Mouse (Mus musculus) 3T3-L1 (cell line): ENCODE measurements around the gene Kcnn4.
A peak's percentile ranks its signal among the peaks of the same experiment; 100 is the strongest.

ENCODE experiments used
- DNase-seq: peaks from one replicate; pipeline ENCODE4 v3.0.0-alpha.2; 2015; ENCODE audit warnings: low read depth, low spot score

Kcnn4 gene

DNA sequence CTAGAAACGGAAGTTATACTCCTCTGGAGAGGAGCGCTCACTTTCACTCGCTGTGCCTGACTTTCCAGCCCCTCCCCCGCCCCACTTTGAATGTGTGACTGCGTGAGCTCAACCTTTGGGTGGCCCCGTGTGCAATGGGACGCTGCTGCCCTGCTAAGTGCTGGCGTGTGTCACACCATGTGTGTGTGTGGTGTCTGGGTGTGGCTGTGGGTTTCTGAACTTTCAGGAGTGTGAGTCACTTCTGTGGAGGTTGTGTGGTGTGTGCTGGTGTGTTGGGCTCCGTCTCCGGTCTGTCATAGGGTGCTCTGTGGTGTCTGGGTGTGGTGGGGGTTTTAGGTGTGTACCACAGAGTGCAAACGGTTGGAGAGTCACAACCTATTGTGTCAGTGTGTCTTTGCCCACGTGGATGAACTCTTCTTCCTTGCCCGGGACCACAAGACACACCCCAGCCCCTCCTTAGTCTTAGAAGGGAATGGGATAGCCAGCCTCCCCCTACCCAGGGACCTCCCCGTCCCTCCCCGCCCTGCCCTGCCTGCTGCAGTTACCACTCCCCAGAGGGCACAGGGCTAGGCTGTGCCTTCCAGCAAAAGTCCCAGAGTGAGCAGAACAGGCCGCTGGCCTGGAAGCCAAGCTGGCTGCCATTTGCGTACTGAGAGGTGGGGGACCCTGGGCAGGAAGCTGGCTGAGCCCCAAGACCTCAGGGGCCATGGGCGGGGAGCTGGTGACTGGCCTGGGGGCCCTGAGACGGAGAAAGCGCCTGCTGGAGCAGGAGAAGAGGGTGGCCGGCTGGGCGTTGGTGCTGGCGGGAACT, at the start of gene Kcnn4:
TSS of gene Kcnn4 (plus strand) at position 533 of the 811 bp plus-strand sequence.
- peak; percentile 44 for DNase-seq

DNA sequence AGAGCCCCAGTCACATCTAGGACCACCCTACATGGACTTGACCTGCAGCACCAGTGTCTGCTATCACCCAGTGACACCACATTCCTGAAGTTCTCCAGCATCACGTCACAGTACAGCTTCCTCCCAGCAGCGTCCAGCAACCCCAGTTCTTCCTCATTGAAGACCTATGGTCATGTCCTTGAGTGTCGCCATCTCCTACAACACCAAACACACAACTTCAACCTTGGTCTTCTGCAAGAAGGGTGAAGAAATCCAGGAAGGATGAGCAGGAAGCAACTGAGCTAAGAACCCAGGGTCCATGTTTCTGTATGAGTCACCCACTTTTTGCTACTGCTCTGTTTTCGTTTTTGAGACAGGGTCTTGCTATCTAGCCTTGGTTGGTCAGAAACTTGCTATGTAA, 47.5 kb upstream of the Kcnn4 start:
- no peak for DNase-seq

- DNase-seq: no peak
Measured at GRCm38 (mm10) chr7:24325197-24325596, 44.9 kb upstream of the Kcnn4 start.

GRCm38 (mm10) chr7:24325675-24326128, 44.4 kb upstream of the Kcnn4 start:
- DNase-seq: no peak

DNA sequence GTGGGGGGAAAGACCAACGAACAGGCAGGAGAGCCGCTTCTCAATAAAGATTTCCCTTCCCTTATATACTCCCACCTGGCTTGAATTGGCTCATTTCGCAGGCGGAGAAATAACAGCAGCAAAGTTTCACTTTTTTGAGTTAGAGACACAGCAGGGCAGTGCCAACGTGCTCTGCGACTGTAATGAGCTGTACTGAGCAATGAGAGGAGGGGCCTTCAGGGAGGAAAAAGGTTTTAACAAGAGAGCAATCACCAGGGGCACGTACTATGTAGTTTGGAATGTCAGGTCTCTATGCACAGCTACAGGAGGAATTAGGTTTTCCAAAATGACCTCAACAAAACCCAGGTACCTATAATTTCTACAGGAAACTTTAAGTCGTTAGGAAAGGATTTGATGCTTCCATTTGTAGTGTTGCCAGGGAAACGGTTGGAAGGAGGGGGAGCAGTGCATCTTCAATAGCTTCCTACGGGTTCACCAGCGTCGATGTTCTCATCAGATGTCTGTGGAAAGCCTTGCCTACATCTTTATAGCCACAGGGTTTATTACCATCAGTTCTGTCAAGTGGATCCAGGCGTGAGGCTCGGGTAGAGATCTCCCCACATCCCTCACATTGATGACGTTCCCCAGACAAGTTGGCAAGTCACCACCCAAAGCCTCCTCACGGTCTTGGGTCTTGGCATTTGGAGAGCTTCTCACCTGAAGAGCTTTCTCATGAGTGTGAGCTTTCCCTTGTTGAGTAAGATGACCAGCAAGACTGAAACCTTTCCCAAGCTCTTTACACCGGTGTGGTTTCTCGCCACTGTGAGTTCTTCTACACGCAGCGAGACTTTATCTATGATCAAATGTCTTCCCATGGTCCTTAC, 43.6 kb upstream of the Kcnn4 start:
- DNase-seq: no peak

DNA sequence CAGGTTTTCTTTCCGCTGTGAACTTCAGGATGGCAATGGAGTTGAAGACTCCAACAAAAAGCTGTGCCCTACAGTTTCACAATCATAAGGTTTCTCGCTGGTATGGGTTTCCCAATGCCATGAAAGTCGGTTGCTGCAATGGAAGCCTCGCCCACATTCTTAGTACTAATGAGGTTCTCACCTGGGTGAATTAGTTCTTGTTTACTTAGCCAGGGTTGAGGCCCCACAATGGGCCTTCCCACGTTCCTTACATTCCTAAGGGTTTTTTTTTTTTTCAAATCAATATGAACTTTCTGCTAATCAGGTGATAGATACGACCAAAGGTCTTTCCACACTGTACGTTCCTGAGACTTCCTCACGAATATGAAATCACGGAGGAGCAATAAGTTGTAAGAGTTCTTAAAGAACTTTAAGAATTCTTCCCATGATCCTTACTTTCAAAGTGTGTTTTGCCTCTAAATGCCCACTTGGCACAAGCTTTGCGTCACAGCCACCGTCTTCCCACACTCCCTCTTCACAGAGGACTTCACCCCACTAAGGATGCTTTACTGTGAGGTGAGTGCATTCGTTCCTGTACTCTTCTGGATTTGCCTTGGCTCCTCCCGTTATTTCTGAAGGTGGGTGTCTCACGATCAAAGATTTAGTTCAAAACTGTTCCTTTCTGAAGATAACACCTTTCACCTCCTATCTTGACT, 42.6 kb upstream of the Kcnn4 start:
- DNase-seq: no peak

DNA sequence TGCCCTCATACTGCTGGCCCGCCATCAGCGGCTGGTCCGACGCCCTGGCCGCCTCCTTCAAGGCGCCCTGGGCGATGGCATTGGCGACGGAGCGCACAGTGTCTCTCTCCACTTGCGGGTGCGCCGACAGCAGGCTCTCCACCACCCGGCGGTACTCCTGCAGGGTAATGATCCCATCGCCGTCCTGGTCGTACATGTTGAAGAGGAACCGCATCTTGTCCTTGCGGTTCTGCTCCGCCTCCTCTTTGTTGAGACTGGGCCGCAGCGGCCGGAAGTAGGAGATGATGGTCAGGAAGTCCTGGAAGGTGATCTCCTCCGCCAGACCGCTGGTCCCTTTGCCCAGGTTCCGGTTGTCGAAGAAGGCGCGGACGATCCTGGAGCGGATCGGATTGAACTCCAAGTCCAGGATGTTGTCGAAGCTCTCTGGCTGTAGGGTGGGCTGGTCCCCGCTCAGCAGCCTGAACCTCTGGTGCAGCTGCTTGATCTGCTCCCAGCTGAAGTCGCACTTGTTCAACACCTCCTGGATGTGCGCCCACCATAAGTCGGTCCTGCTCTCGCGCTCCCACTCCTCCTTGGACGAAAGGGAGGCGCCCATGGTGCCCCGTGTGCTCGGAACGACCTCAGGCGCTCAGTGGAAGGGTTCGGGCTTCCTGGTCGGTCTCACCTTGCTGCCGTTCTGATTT, 36.6 kb upstream of the Kcnn4 start, which contains the start of gene Tescl:
TSS of gene Tescl (minus strand) at position 633 of the 683 bp plus-strand sequence.
- DNase-seq: no peak

- peak; percentile 82 for DNase-seq
Measured at GRCm38 (mm10) chr7:24335699-24336309, 34.3 kb upstream of the Kcnn4 start.

DNA sequence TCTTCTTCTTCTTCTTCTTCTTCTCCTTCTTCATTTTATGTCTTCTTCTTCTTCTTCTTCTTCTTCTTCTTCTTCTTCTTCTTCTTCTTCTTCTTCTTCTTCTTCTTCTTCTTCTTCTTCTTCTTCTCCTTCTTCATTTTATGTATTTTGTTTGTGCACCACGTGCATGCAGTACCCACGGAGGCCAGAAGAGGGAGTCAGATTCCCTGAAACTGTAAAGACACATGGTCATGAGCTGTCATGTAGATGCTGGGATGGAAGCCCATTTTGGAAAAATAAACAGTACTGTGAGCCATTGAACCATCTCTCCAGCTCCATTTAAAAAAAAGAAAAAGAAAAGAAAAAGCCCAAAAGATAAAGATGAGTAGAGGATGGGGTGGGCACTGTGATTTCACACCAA, 31.8 kb upstream of the Kcnn4 start:
- DNase-seq: peak; percentile 9

DNA sequence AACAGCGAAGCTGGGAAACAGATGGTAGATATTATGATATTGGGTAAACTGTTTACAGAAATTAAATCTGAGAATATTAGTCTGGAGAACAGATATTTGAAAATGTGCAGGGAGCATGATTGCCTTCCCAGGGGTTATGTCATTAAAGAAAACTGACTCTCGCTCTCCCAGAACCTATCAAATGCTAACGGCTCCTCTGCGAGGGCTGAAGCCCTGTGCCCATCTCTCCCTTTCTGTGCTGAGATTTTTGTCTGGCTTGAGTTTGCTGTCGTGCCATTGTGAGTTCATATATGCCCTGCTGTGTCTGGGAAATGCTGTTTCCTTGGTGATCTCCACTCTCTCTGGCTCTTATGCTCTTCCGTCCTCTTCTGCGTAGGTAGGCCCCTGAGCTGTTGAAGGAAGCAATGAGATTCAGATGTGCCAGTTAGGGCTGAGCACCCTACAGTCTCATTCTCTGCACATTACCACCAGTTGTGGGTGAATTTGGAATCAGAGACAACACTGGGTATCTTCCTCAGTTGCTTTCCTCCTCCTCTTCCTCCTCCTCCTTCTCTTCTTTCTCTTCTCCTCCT, 26.3 kb upstream of the Kcnn4 start:
- no peak for DNase-seq

DNA sequence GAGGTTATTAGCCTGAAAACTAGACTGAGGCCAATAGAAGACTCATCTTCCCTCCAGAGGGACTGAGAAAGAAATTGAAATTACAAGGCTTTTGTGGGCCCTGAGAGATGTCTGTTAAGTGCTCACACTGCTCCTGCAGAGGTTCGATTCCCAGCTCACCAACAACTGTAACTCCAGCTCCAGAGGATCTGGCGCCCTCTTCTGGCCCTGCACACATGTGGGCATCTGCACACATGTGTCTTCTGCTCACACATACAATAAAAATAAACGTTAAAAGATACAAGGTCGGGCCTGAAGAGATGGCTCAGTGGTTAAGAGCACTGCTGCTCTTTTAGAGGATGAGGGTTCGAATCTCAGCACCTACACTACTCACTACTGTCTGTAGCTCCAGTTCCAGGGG, 23.6 kb upstream of the Kcnn4 start:
- DNase-seq: no peak

- DNase-seq: no peak
Measured at GRCm38 (mm10) chr7:24348896-24349295, 21.2 kb upstream of the Kcnn4 start, which contains the start of gene Lypd5. Gene Lypd5 (plus strand): TSS chr7:24349196.

- no peak for DNase-seq
Measured at GRCm38 (mm10) chr7:24355646-24356045, 14.4 kb upstream of the Kcnn4 start.

DNA sequence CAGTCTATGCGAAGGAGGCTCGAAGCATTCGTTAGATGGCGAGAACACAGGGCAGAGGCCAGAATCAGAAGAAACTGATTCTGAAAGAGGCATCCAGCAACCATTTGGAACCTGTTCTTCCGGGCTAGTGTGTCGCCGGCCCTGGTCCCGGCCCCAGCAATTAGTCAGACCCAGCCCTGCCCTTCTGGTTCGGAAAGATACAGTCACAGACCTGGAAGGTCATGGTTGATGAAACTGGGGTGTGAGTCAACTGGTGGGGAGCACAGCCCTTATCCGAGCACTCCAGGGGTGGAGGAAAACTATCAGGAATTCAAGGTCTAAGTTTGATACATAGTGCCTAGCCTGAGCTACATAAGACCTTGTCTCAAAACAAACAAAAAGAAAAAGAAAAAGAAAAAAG, 14.0 kb upstream of the Kcnn4 start:
- DNase-seq: no peak

GRCm38 (mm10) chr7:24357899-24358298, 12.2 kb upstream of the Kcnn4 start:
- no peak for DNase-seq

- peak; percentile 56 for DNase-seq
Measured at GRCm38 (mm10) chr7:24359269-24359668, 10.8 kb upstream of the Kcnn4 start.

DNA sequence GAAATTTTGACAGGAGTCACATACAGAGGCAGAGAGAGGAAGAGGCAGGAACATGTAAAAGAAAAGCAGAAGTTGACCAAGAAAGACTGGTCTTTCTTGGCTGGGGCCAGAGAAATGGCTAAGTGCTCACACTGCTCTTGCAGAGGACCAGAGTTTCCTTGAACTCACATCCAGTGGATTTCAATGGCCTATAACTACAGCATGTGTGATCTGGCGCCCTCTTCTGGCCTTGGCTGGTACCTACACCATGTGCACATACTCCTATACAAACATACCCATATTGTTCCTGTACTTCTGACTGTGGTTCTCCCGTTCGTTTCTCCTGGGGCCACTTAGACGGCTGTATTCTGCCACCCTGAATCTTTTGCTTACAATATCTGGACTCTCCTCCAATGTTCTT, 9.1 kb upstream of the Kcnn4 start:
- DNase-seq: no peak

DNA sequence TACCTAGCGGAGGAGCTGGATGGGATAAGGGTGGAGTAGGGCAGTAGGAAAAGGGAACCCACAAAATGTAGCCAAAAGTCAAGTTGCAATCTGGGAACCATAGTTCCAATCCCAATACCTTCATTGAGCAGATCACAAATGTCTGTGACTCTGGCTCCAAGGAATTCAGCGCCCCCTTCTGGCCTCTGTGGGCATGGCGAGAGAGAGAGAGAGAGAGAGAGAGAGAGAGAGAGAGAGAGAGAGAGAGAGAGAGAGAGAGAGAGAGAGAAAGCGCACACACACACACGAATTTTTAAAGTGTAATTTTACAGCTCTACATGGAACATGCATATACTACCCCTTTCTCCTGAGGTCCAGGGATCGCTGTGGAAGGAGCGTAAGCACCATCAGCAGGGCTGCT, 6.8 kb upstream of the Kcnn4 start:
- no peak for DNase-seq

DNA sequence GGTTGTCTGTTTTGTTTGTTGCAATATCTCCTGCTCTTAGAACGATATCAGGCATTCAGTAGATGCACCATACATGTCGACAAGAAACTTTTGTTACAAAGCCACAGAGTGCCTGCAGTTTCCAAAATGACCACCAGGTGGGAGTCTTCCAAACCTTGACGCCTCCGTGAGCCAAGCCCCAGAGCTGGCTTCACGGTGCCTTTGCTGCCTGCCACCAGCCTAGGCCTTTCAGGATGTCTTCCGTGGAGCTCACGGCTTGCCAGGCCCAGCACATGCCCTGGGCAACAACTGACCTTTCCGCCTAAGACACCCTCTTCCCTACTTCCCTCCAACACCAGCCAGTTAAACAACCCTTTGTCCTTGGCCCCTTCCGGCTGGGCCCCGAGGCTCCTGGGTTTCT, 5.2 kb upstream of the Kcnn4 start:
- DNase-seq: peak; percentile 94

- peak; percentile 85 for DNase-seq
Measured at GRCm38 (mm10) chr7:24365258-24366014, 4.6 kb upstream of the Kcnn4 start.
